Mouse (Mus musculus) erythroid progenitor cell, adult 5-6 weeks (primary cell): ENCODE measurements around the gene Med28. TPM values are rescaled to one million over a fixed set of nuclear protein-coding genes. Genes with fewer than 3 reads are reported as not detected.

Experiments used
- ATAC-seq: replicated peaks from 2 replicates; pipeline ENCODE4 v1.8.0; 2016; ENCODE audit warnings: moderate number of reproducible peaks, mild to moderate bottlenecking, moderate TSS enrichment, inconsistent platforms; ENCODE audit not compliant: poor library complexity, low FRiP score, severe bottlenecking
- total RNA-seq, 2 experiments: library from RNA; stranded (forward) in 1 of 2; stranded (reverse) in 1 of 2; fragments of 150-400 nt in 1 of 2; fragments of 186-747, 209-891 nt in 1 of 2; gene quantifications; 2 replicates each; pipeline versions ENCODE4 v1.2.3 to v1.2.4; 2015 to 2017; ENCODE audit warnings: low replicate concordance in 2 of 2

Gene Med28
- 38.6 and 68.8 TPM in 2 replicates for total RNA-seq (2015; ENCODE audit: low replicate concordance)
- 3.4 and 18.1 TPM in 2 replicates for total RNA-seq (2017; ENCODE audit: low replicate concordance)

DNA sequence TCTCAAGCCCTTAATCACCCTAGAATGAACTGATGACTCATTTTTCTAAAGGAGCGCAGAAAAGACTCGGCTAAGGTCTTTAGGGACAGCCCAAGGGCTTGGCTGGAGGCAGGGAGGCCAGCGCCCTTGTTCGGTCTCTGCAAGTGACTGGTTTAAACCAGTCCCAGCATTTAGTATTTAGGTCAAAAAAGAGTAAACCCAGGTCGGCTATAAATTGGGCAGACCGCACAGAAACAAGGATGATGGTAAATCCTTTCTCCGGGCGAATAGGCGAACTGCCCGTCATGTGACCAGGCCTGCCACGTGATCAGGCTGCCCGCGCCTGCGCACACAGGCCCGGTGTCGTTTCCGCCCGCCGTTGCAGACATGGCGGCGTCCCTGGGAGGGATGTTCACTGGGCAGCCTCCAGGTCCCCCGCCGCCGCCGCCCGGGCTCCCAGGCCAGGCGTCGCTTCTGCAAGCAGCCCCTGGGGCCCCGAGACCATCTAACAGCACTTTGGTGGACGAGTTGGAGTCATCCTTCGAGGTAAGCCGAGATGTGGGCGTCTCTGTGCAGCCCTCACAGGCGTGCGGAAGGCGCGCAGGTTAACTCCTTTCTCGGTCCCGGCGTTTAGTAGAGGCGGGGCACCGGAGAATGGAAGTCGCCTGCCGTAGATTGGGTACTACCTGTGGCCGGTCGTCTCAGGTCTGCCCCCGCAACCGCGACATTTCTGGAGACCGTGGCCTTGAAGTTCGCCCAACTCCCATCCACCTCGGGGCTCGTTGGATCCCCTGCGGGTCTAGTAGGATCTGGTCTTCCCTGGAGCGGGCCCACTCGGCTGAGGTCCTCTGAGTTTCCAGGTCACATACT lies at the start of gene Med28:
Med28 (plus strand) TSS at position 270 of the 849 bp plus-strand sequence.
- ATAC-seq, result peak; percentile 96

DNA sequence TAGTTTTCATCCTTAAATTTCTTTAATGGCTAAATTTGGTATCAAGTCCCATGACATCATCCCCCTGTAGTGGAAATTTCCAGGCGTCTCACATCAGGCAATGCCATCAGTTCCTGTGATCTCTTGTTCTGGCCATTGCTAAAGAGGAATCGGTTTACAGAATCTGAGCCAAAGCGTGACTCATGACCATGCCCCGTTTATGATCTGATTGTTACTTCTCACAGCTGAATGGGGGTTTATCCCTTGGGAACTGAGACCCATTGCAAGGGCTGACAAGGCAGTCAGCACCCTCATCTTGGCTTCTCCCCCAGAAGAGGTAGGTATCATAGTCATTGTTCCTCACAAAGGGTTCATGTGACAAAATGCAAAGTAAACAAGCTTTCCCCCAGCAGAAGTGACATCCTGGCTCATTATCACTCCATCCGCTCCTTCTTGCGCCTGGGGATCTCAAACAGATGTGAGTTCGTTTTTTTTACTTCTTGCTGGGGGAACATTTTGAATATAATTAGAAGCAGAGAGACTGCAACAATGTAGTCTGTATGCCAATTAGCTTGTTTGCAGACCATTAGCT lies 47.1 kb upstream of the Med28 start:
- no peak for ATAC-seq

DNA sequence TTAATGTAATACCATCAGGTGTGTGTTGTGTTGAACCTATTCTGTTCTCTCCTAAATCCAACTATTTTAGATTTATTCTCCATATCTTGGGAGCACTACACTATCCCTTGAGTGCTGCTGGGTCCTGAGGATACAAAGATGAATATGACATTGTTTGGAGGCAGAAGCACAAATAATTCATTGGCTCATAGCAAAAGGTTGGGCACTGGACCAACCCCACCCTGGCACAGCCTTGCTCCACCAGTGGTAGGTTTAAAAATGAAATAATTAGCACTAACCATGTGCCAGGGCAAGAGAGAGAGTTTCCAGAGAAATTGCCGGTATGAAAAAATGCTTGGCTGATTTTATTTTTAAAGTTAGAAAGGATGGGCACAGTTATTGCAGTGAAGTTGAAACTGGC lies 46.5 kb upstream of the Med28 start:
- ATAC-seq, result no peak

DNA sequence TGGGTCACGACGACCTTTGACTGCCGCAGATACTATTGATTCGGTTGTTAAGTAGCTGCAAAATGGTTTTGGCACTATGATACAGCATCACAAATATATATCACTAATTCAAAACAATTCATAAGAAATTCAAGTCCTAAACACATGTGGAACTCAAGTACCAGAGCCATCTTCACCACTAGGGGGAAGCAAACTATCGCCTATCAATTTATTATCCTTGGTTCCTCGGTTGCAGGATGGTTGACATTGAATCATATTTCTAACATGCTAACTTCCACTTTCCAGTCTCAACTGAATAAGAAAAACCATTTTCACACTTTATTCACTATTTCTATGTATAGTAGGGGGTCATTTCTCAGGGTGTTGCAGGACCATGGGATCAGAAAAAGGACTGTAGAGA lies 45.8 kb upstream of the Med28 start:
- no peak for ATAC-seq

DNA sequence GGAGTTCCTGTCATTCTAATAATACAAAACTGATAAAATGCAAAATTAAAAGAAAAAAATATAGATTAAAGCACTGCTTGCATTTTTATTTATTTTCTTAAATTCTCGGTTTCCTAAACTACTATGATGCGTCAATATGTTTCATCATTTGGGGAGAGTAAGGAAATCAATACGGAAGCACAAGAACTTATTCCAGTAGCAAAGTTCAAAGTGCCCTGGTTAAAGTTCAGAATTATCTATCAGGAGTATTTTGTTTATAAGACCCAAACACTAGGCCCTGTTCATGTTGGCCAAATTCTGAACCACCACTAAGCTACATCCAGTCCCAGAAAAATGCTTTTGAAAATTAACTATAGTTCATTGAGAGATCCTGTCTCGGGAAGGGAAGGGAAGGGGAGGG lies 45.3 kb upstream of the Med28 start:
- no peak for ATAC-seq

DNA sequence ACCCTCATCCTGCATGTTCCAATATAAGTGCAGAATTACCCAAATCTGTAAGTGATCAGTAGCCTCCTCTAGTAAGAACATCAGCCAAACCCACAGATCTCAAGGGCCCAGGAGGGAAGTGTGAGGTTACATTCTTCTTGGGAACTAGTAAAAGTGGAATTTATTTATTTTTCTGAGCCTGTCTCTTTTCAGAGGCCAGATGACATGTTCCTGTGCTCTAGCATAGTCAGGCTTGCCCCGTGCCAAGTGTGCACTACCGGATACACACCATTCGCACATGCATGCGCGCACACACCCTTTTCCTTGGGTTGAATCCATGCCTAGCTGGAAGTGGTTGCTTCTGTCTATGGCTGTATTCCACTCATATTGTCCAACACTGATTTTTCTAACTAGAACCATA lies 44.3 kb upstream of the Med28 start:
- no peak for ATAC-seq

DNA sequence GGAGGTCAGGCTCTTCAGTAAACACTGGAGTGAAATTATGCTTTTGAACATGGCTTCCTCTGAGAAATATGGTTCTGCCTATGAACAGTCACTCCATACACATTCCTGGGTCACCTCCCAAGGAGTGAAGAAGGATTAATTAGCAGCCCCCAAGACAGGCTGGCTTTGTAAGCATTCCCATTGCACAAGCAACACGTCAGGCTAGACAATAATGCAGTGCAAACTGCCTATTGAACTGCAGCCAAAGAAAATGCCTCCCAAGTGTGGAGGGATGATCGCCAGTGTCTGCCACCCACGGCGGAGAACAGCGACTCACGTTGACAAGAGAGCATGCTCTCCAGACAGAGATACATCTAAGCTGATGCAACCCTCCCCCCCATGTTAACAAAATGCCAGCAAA lies 43.7 kb upstream of the Med28 start:
- ATAC-seq, result no peak

DNA sequence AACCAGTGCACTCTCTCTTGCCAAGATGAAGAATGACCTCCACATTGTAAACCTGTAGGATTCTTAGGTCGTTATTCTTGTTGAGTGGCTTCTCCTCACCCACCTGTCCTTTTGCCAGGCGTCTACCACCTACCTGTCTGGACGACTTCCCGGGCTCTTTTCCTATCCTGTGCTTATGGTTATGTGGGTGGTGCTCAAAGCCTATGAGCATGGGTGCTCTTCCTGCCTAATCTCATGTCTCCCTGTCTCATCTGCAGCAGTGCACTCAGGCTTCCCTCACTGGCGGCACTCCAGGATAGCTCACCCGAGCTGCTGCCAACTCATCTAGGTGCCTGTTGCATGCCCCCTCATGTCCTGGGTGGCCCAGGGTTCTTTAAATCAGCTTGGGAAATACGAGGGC lies 42.4 kb upstream of the Med28 start:
- ATAC-seq, result no peak

DNA sequence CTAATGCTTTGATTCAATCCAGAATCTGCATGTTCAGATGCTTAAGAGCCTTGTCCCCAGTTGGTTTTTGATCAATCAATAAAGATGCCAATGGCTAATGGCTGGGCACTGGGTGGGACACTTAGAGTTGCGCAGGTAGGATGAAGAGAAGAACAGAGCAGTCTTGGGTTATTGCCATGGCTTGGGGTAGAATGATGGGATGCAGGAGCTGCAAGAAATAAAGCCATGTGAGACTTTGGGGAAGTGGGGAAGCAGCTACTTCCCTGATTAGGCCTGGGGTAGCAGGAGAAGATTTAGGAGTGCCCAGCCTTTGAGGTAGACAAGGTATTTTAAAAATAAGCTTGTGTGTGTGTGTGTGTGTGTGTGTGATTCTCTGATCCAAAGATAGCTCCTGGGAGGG lies 40.0 kb upstream of the Med28 start:
- ATAC-seq, result no peak

DNA sequence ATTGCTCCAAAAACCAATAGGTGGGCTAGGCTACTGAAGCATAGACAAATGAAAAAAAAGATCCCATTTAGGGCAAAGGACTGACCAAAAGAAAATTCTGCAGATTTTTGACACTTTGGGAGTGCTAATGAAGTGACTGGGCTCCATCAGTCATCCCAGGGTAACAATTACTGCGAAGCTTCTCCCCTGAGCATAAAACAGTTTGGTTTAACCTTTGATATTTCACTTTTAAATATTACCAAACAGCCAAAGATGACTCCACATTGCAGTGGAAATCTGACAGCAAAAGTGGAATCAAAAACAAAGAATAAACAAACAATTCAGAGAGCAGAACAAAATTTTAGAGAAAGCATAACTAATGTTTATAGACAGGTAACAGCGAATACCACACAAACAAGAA lies 38.9 kb upstream of the Med28 start:
- no peak for ATAC-seq

DNA sequence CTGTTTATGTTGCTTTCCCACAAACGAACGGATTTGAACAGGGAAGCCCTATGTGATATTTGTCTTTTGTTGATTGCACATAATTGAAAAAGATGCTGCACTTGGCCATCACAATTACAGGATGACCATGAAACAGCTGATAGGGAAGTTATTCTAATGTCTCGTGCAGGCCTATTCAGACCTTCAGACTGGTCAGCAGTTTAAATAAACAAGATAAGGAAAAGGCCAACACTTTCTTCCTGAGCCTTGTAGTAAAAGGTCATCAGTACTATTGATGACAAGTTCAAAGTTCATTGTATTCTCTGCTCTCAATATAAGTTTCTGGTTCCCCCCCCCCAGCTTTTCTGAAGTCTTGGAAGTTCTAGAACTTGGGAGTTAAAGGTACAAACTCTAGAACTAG lies 37.4 kb upstream of the Med28 start:
- ATAC-seq, result no peak

DNA sequence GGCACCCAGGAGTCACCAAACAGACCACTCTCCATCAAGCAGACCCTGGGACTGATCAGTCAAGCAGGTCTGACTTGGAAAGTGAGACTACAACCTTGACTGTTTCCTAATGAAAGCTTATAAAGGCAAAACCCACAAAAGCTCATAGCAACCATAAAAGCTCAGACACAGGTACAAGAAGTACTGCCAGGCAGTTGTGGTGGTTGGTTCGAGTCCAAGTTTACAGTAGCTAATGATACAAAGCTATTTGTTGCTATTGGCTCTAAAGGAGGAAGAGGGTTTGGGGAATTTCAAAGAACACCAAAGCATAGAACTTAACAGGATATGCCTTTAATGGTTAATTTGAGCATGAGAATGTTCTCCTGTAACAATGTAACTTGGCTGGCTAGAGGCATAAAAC lies 36.4 kb upstream of the Med28 start:
- ATAC-seq, result no peak

DNA sequence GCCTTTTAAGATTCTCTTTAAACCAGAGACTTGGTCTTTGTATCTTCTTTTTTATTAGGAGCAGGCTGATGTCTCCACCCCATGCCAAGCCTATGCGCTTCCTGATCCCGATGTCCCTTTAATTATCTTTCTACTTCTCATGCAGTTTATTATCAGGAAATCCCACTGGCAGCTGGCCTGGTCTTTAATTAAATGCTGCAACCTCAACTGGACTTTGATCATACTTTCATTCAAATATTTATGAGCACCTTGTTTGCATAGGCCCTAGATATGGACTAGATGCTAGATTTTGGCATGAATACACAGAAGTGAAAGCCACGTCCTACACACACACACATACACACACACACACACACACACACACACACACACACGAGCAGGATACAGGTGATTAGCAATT lies 28.3 kb upstream of the Med28 start:
- no peak for ATAC-seq

DNA sequence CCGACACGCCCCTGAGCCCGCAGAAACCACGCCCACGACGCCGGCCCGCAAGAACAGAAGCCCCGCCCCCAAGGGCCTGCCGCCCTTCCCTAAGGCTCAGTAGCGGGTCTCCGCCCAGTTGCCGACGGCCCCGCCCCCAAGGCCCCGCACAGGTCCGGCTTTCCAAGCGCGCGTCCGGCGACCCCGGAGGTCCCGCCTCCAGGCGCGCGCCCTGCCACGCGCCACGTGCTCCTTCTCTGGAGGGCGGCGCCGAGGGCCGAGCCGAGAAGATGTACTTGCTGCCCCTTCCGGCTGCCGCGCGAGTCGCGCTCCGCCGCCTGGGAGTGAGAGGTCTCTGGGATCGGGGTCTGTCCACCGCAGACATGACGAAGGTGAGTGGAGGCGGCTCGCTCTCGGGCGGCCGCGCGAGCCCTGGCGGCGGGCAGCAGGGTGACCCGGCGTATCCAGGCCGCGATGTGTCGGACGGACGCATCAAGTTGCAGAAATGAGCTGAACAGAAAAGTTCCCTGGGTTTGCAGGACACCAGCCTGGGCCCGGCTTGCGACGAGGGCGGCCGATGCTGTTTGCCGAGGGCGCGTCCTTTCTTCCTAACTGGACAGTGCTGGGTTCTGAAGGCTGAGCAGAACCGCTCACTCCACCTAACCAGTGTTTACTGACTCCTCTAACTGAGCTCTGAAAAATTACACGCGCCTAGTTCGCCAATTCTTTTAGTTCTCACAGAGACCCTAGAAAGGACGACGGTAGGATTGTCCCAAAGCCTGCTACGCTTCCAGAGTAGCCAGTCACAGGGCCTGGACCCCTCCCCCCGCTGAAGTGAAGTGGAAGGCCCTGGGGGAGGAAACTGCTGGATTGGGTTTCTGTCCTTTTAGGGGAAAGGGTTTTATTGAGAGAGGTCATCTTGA lies 26.6 kb upstream of the Med28 start, which contains the start of gene Lap3:
Lap3 (plus strand) TSS at position 184 of the 902 bp plus-strand sequence.
- ATAC-seq, result peak; percentile 94

DNA sequence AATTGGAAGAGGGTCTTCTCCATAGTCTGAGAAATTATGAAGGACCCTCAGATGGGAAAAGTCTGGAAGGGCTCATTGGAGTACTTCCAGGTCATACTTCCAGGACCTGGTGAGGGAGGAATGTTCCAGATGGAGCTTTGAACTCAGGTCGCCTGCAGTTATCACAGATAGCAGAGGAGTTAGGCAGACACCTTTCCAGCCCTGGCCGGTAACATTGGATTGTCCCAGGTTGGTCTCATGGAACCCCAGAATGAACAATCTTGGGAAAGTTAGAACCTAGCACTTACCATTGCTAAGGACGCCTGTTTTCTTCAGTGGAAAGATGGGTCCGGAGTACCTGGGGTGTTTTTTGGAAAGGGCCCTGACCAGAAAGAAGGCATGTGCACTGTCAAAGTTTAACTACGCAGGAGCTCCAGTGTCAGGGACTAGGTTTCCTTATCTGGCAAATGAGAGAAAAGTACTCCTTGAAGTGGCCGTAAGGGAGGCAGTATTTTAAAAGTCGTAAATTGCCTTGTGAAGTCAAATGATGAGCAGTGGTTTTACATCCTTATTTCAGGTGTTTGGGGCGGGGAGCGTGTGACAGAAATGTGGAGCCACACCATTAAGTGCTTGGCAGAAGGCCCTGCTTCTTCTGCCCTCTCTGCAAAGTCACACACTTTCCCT lies 25.8 kb upstream of the Med28 start:
- ATAC-seq, result no peak

DNA sequence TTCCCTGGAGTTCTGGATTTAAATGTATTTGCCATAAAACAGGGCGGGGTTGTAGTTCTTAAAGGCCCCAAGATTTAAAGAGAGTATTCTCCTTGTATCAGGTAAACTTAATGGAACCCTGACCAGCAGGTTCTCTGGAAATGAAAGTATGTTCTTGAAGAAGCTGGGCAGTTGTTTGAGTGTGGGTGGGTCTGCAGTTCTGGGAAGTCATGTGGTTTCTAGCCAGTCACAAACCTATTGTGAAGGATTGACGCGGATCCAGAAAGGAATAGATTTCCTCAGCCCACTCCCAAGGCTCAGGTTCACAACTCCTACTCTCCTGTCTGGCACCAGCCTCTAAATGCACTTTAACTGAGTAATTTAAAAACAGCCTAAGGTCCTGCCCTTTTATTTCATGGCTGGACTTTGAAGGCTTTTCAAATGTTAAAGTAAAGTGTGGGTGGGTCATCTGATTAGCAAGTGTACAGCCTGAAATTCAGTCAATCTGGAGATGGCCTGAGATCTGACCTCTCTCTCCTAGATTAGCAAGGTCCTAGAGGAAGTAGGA lies 24.5 kb upstream of the Med28 start:
- no peak for ATAC-seq

DNA sequence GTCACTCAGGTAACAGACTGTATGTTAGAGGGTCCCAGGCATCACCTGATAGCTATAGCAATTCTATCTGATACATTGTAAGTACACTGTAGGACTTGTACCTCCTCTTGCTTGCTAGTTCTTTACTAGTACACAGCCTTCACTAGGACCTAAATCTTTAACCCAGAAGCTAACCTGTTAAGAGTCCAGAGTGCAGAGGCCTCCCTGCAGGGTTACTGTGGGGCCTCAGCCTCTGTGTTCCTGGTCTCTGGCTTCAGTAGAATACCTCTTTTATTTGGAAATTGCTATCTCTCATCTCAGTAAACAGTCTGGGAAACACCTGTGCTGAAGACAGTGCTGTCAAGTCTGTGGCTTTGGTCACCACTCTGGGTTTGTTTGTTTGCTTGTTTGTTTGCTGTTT lies 24.0 kb upstream of the Med28 start:
- ATAC-seq, result no peak

DNA sequence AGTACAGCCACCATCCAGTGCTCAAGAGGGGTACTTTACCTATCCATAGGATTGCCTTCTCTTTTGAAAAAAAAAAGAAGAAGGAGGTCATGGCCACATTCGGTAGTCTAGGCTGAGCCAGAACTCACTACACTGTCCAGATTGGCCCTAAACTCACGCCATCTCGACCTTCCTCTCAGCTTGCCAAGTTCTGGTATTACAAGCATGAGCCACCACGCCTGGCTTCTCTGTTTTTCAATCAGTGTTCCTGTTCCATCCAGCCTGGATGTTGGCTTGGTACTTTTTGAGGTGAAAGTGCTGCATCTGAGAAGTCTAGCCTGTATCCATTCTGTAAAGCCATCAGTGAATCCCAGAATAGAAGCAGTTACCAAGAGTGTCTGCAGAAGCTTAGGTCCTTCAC lies 23.6 kb upstream of the Med28 start:
- ATAC-seq, result no peak

DNA sequence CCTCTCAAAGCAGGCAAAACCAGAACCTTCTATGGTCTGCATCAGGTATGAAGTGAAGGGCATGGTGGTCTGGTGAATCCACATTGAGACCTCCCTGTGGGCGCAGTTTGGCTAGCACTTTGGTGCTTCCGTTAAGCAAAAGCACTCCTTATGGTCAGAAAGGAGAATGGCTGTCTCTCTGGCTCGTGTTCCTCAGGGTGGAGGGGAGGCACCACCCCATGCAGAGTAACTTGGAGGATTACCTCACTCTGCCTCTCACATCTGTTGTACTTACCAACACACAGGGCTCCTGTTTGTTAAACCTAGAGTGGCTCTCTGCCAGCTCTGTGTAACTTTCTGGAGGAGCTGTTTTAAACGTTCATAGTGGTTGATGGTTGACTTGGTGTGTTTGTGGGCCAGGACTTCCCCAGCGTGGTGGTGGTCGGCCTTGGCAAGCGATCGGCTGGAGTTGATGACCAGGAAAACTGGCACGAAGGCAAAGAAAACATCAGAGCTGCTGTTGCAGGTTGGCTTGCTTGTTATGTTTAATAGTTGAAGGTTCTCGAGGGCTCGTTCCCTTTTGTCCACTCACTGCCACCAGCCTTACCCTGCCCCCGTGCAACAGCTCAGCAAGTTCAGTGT lies 23.0 kb upstream of the Med28 start:
- no peak for ATAC-seq
